Mouse (Mus musculus) lung, embryonic 15.5 days (tissue): Measurements from ENCODE around the gene Prpf31. TPM values are rescaled to one million over a fixed set of nuclear protein-coding genes. Genes with fewer than 3 reads are reported as not detected.

Experiments
- microRNA-seq: library from miRNA; unstranded; fragments of <30 nt; microRNA quantifications from one replicate; pipeline ENCODE4, GENCODE M21; 2016
- polyA plus RNA-seq: library from polyadenylated mRNA; unstranded; fragments of >200 nt; fragmentation: Nextera tagmentation; extraction: Ambion mirVana; gene quantifications from 2 replicates; pipeline ENCODE4 v1.2.1, GENCODE M21; 2015

The Prpf31 gene
- polyA plus RNA-seq, 1 experiment from 2014 or later: 104 TPM

Small RNA genes lying within 50 kb of the gene (microRNA-seq; reads per million reads assigned to microRNA genes)
- gene Gm25100 (not detected), gene Mir3572 (2.0 reads per million, percentile 5 among the genes with 10 or more reads in this experiment)

Other genes with a start within 250 kb of the Prpf31 start
- gene Cacng8, start 239.3 kb upstream of the Prpf31 start, polyA plus RNA-seq: 2.2 and 2.4 TPM in 2 replicates
- 0.30 TPM in 1 of 2 replicates, not detected in the other for gene Cacng6, start 205.8 kb upstream of the Prpf31 start, polyA plus RNA-seq
- gene Tarm1, start 127.4 kb upstream of the Prpf31 start, polyA plus RNA-seq: 0.10 TPM in 1 of 2 replicates, not detected in the other
- gene Oscar, start 13.8 kb upstream of the Prpf31 start, polyA plus RNA-seq: 0.10 TPM in 1 of 2 replicates, not detected in the other
- 479 and 491 TPM in 2 replicates for gene Ndufa3, start 12.6 kb upstream of the Prpf31 start, polyA plus RNA-seq
- 27.6 and 29.5 TPM in 2 replicates for gene Tfpt, start 56 bp upstream of the Prpf31 start, polyA plus RNA-seq
- 51.4 TPM in 2 replicates for gene Cnot3, start 15.3 kb downstream of the Prpf31 start, polyA plus RNA-seq
- 15.0 and 15.8 TPM in 2 replicates for gene Leng1, start 35.9 kb downstream of the Prpf31 start, polyA plus RNA-seq
- gene Tmc4, start 47.6 kb downstream of the Prpf31 start, polyA plus RNA-seq: 21.7 and 25.5 TPM in 2 replicates
- gene Tsen34, start 62.9 kb downstream of the Prpf31 start, polyA plus RNA-seq: 296 and 312 TPM in 2 replicates
- gene Mboat7, start 63.5 kb downstream of the Prpf31 start, polyA plus RNA-seq: 49.8 and 51.4 TPM in 2 replicates
- gene Rps9, start 74.0 kb downstream of the Prpf31 start, polyA plus RNA-seq: 1,380 and 1,502 TPM in 2 replicates
- 0.72 and 1.4 TPM in 2 replicates for gene Pirb, start 90.4 kb downstream of the Prpf31 start, polyA plus RNA-seq
- gene Gm15448, start 195.7 kb downstream of the Prpf31 start, polyA plus RNA-seq: not detected in 2 replicates
- gene Pira2, start 215.1 kb downstream of the Prpf31 start, polyA plus RNA-seq: 0.50 and 0.65 TPM in 2 replicates